Mouse (Mus musculus) forebrain, embryonic 16.5 days (tissue): ENCODE data around the gene Vmn2r26. TPM values are rescaled to one million over a fixed set of nuclear protein-coding genes. Genes with fewer than 3 reads are reported as not detected.
"Not testable (repeated sequence)": the region's sequence is repeated elsewhere in the genome, so short reads cannot be mapped to it uniquely, and the experiment has no call there.

Experiments used
- ATAC-seq: fragments of 200-750 bp; cut with Nextera tagmentation; 2 replicates; pipeline ENCODE4 v1.8.0; 2017; ENCODE audit warnings: mild to moderate bottlenecking, moderate library complexity
- H3K27ac ChIP-seq: fragments of 300-500 bp; sonication (generic); 2 replicates; pipeline ENCODE4 v1.5.1; 2014; ENCODE audit warnings: low read length, control low read depth
- H3K27me3 ChIP-seq: fragments of 300-500 bp; sonication (generic); replicated peaks from 2 replicates; pipeline ENCODE4 v1.6.1; 2014; ENCODE audit warnings: low read length; ENCODE audit not compliant: control insufficient read depth, insufficient read depth
- H3K36me3 ChIP-seq: fragments of 300-500 bp; sonication (generic); 2 replicates; pipeline ENCODE4 v1.6.1; 2014; ENCODE audit not compliant: control insufficient read depth, insufficient read depth
- H3K4me1 ChIP-seq: fragments of 300-500 bp; sonication (generic); replicated peaks from 2 replicates; pipeline ENCODE4 v1.6.1; 2014; ENCODE audit warnings: low read length; ENCODE audit not compliant: control insufficient read depth, insufficient read depth
- H3K4me2 ChIP-seq: fragments of 300-500 bp; sonication (generic); 2 replicates; pipeline ENCODE4 v1.6.1; 2014; ENCODE audit warnings: mild to moderate bottlenecking, low read length, control low read depth
- H3K4me3 ChIP-seq: fragments of 300-500 bp; sonication (generic); replicated peaks from 2 replicates; pipeline ENCODE4 v1.5.1; 2014; ENCODE audit warnings: mild to moderate bottlenecking, low read length, control low read depth
- H3K9ac ChIP-seq: fragments of 300-500 bp; sonication (generic); replicated peaks from 2 replicates; pipeline ENCODE4 v1.6.1; 2014; ENCODE audit warnings: low read depth, low read length, control low read depth
- H3K9me3 ChIP-seq: fragments of 300-500 bp; sonication (generic); 2 replicates; pipeline ENCODE4 v1.6.1; 2016; ENCODE audit warnings: low read length; ENCODE audit not compliant: control insufficient read depth
- WGBS: fragments of 180-500 bp; shearing (Covaris S2); extraction: QIAGEN DNeasy Blood & Tissue Kit; methylation state at CpG from one replicate; pipeline ENCODE4 v1.1.7; 2014; 5-methylcytosine and 5-hydroxymethylcytosine counted together
- polyA plus RNA-seq: library from polyadenylated mRNA; unstranded; fragments of >200 nt; fragmentation: Nextera tagmentation; extraction: Ambion mirVana; gene quantifications from 2 replicates; pipeline ENCODE4 v1.2.1, GENCODE M21; 2015

Gene Vmn2r26
- polyA plus RNA-seq = not detected in 2 replicates

- not testable (repeated sequence) for H3K9me3 ChIP-seq, ATAC-seq, H3K4me3 ChIP-seq, H3K4me1 ChIP-seq, H3K4me2 ChIP-seq, H3K27me3 ChIP-seq, H3K36me3 ChIP-seq, H3K9ac ChIP-seq, H3K27ac ChIP-seq
- 42% methylated on average over 1 of the region's 1 CpGs for WGBS
These were observed at the start of gene Vmn2r26 for GRCm38 (mm10) chr6:124024268-124024667. Vmn2r26 (plus strand) TSS chr6:124024568.

GRCm38 (mm10) chr6:124020841-124021240 is 3.5 kb upstream of the Vmn2r26 start:
- Histone ChIP-seq H3K9ac (no peak overlapping the region), H3K9me3 (no peaks in the 10 kb centered on the region), H3K4me1 (no peaks in the 10 kb centered on the region), H3K4me2 (no peak overlapping the region), H3K27ac (no peak overlapping the region), H3K36me3 (no peaks in the 10 kb centered on the region), H3K27me3 (no peaks in the 10 kb centered on the region), H3K4me3 (no peak overlapping the region)
- 44% methylated on average over 1 of the region's 1 CpGs for WGBS
- ATAC-seq = no peak

GRCm38 (mm10) chr6:124048388-124048787 is 24.0 kb downstream of the Vmn2r26 start:
- H3K27ac ChIP-seq = no peak overlapping the region
- no peaks in the 10 kb centered on the region for H3K36me3 ChIP-seq
- no peaks in the 10 kb centered on the region for H3K4me1 ChIP-seq
- no peak overlapping the region for H3K9ac ChIP-seq
- H3K4me2 ChIP-seq = no peak overlapping the region
- no peaks in the 10 kb centered on the region for H3K27me3 ChIP-seq
- no peaks in the 10 kb centered on the region for H3K9me3 ChIP-seq
- H3K4me3 ChIP-seq = no peak overlapping the region
- no peak for ATAC-seq

GRCm38 (mm10) chr6:124053611-124054010 is 29.2 kb downstream of the Vmn2r26 start:
- not testable (repeated sequence) for H3K9ac ChIP-seq, H3K36me3 ChIP-seq, H3K4me3 ChIP-seq, H3K9me3 ChIP-seq, H3K27me3 ChIP-seq, H3K4me2 ChIP-seq, H3K27ac ChIP-seq, H3K4me1 ChIP-seq
- ATAC-seq = peak; percentile 75

- H3K27me3 ChIP-seq = no peaks in the 10 kb centered on the region
- WGBS = 70% methylated on average over 4 of the region's 4 CpGs
- H3K4me2 ChIP-seq = no peak overlapping the region
- no peak overlapping the region for H3K9ac ChIP-seq
- H3K27ac ChIP-seq = no peak overlapping the region
- H3K36me3 ChIP-seq = no peaks in the 10 kb centered on the region
- H3K9me3 ChIP-seq = no peaks in the 10 kb centered on the region
- no peak overlapping the region for H3K4me3 ChIP-seq
- no peaks in the 10 kb centered on the region for H3K4me1 ChIP-seq
- ATAC-seq = no peak
These were observed 78.0 kb downstream of the Vmn2r26 start for GRCm38 (mm10) chr6:124102334-124102733.

Other genes with a start within 250 kb of the Vmn2r26 start
- not detected in 2 replicates for gene Vmn2r24, start 245.7 kb upstream of the Vmn2r26 start, polyA plus RNA-seq
- not detected in 2 replicates for gene Vmn2r25, start 171.1 kb upstream of the Vmn2r26 start, polyA plus RNA-seq
- not detected in 2 replicates for gene Vmn2r27, start 207.3 kb downstream of the Vmn2r26 start, polyA plus RNA-seq